Mouse (Mus musculus) neural tube, embryonic 13.5 days (tissue): ENCODE data around the gene Fgfr2. TPM values are rescaled to one million over a fixed set of nuclear protein-coding genes. Genes with fewer than 3 reads are reported as not detected.
"Not testable (repeated sequence)": the region's sequence is repeated elsewhere in the genome, so short reads cannot be mapped to it uniquely, and the experiment has no call there.

Source experiments
- ATAC-seq: fragments of 200-750 bp; cut with Nextera tagmentation; 2 replicates; pipeline ENCODE4 v1.8.0; 2017; ENCODE audit warnings: low read depth, mild to moderate bottlenecking, moderate TSS enrichment, moderate library complexity
- H3K27ac ChIP-seq: fragments of 300-500 bp; sonication (generic); replicated peaks from 2 replicates; pipeline ENCODE4 v1.5.1; 2015; ENCODE audit warnings: moderate library complexity, mild to moderate bottlenecking, inconsistent platforms
- H3K27me3 ChIP-seq: fragments of 300-500 bp; sonication (generic); 2 replicates; pipeline ENCODE4 v1.6.1; 2015; ENCODE audit warnings: mild to moderate bottlenecking, inconsistent platforms
- H3K36me3 ChIP-seq: fragments of 300-500 bp; sonication (generic); 2 replicates; pipeline ENCODE4 v1.6.1; 2015; ENCODE audit warnings: mild to moderate bottlenecking, inconsistent platforms
- H3K4me1 ChIP-seq: fragments of 300-500 bp; sonication (generic); replicated peaks from 2 replicates; pipeline ENCODE4 v1.6.1; 2015; ENCODE audit warnings: inconsistent platforms
- H3K4me2 ChIP-seq: fragments of 300-500 bp; sonication (generic); 2 replicates; pipeline ENCODE4 v1.6.1; 2015; ENCODE audit warnings: inconsistent platforms, mild to moderate bottlenecking, moderate library complexity
- H3K4me3 ChIP-seq: fragments of 300-500 bp; sonication (generic); 2 replicates; pipeline ENCODE4 v1.5.1; 2015; ENCODE audit warnings: mild to moderate bottlenecking, inconsistent platforms
- H3K9ac ChIP-seq: fragments of 300-500 bp; sonication (generic); 2 replicates; pipeline ENCODE4 v1.6.1; 2015; ENCODE audit warnings: moderate library complexity, mild to moderate bottlenecking, inconsistent platforms
- H3K9me3 ChIP-seq: fragments of 300-500 bp; sonication (generic); 2 replicates; pipeline ENCODE4 v1.6.1; 2016; ENCODE audit warnings: inconsistent platforms
- WGBS: fragments of 180-500 bp; shearing (Covaris S2); methylation state at CpG from one replicate; pipeline ENCODE4 v1.1.7; 2015; 5-methylcytosine and 5-hydroxymethylcytosine counted together
- polyA plus RNA-seq: library from polyadenylated mRNA; unstranded; fragments of >200 nt; fragmentation: Nextera tagmentation; extraction: Ambion mirVana; gene quantifications from 2 replicates; pipeline ENCODE4 v1.2.1, GENCODE M21; 2015

The Fgfr2 gene
- polyA plus RNA-seq, 1 experiment from 2014 or later = 22.9 TPM

GRCm38 (mm10) chr7:130676885-130677540 lies 2446.1 kb downstream of the Fgfr2 start:
- Histone ChIP-seq H3K9me3 (no peaks in the 10 kb centered on the region), H3K9ac (no peak overlapping the region), H3K4me2 (no peak overlapping the region), H3K27me3 (no peaks in the 10 kb centered on the region), H3K27ac (peak overlapping the region; percentile 94), H3K4me1 (peaks cover 53% of the 10 kb centered on the region), H3K4me3 (no peak overlapping the region), H3K36me3 (no peaks in the 10 kb centered on the region)
- ATAC-seq = peak; percentile 80
- 27% methylated on average over 11 of the region's 11 CpGs for WGBS

- Histone ChIP-seq H3K27ac (peak overlapping the region; percentile 57; the same call in 1 of the 2 replicates), H3K4me1 (peaks cover 68% of the 10 kb centered on the region), H3K36me3 (no peaks in the 10 kb centered on the region), H3K9me3 (no peaks in the 10 kb centered on the region), H3K4me3 (no peak overlapping the region), H3K4me2 (no peak overlapping the region), H3K9ac (0 out of 2 replicates have a peak overlapping the region, but pooled peaks have one; percentile 31), H3K27me3 (no peaks in the 10 kb centered on the region)
- ATAC-seq = no peak
- 50% methylated on average over 9 of the region's 9 CpGs for WGBS
Measured at GRCm38 (mm10) chr7:130674526-130674925, 2448.6 kb downstream of the Fgfr2 start.

GRCm38 (mm10) chr7:130673169-130674033 lies 2449.7 kb downstream of the Fgfr2 start:
- H3K9ac ChIP-seq = 0 out of 2 replicates have a peak overlapping the region, but pooled peaks have one; percentile 31
- no peaks in the 10 kb centered on the region for H3K36me3 ChIP-seq
- no peak for ATAC-seq
- WGBS = 69% methylated on average over 9 of the region's 9 CpGs
- H3K4me3 ChIP-seq = no peak overlapping the region
- H3K4me1 ChIP-seq = peaks cover 76% of the 10 kb centered on the region
- no peaks in the 10 kb centered on the region for H3K27me3 ChIP-seq
- no peaks in the 10 kb centered on the region for H3K9me3 ChIP-seq
- H3K4me2 ChIP-seq = no peak overlapping the region
- peak overlapping the region; percentile 65 for H3K27ac ChIP-seq

- Histone ChIP-seq H3K27me3 (no peaks in the 10 kb centered on the region), H3K27ac (peak overlapping the region; percentile 92), H3K9me3 (no peaks in the 10 kb centered on the region), H3K36me3 (no peaks in the 10 kb centered on the region), H3K4me1 (peaks cover 65% of the 10 kb centered on the region), H3K4me3 (no peak overlapping the region), H3K4me2 (no peak overlapping the region), H3K9ac (no peak overlapping the region)
- 53% methylated on average over 6 of the region's 6 CpGs for WGBS
- ATAC-seq = no peak
Measured at GRCm38 (mm10) chr7:130671301-130671700, 2451.8 kb downstream of the Fgfr2 start.

- Histone ChIP-seq H3K9me3 (no peaks in the 10 kb centered on the region), H3K4me3 (no peak overlapping the region), H3K4me2 (no peak overlapping the region), H3K27ac (peak overlapping the region; percentile 92), H3K27me3 (no peaks in the 10 kb centered on the region), H3K9ac (no peak overlapping the region), H3K36me3 (no peaks in the 10 kb centered on the region), H3K4me1 (peaks cover 64% of the 10 kb centered on the region)
- no peak for ATAC-seq
- WGBS = 81% methylated on average over 4 of the region's 4 CpGs
Measured at GRCm38 (mm10) chr7:130670358-130670757, 2452.8 kb downstream of the Fgfr2 start.

- Histone ChIP-seq H3K36me3 (0 out of 2 replicates have a peak, but pooled peaks cover 4% of the 10 kb centered on the region), H3K27ac (peak overlapping the region; percentile 92), H3K9ac (no peak overlapping the region), H3K4me2 (no peak overlapping the region), H3K9me3 (no peaks in the 10 kb centered on the region), H3K27me3 (no peaks in the 10 kb centered on the region), H3K4me1 (peaks cover 55% of the 10 kb centered on the region), H3K4me3 (no peak overlapping the region)
- WGBS = 31% methylated on average over 8 of the region's 8 CpGs
- ATAC-seq = peak; percentile 66
Measured at GRCm38 (mm10) chr7:130669370-130669881, 2453.7 kb downstream of the Fgfr2 start.

- Histone ChIP-seq H3K27ac (peak overlapping the region; percentile 92), H3K9me3 (peaks cover 1% of the 10 kb centered on the region; the same call in 1 of the 2 replicates), H3K36me3 (0 out of 2 replicates have a peak, but pooled peaks cover 5% of the 10 kb centered on the region), H3K4me1 (peaks cover 52% of the 10 kb centered on the region), H3K9ac (no peak overlapping the region), H3K4me3 (no peak overlapping the region), H3K4me2 (no peak overlapping the region), H3K27me3 (no peaks in the 10 kb centered on the region)
- WGBS = 41% methylated on average over 7 of the region's 7 CpGs
- peak; percentile 73 for ATAC-seq
Measured at GRCm38 (mm10) chr7:130668729-130669281, 2454.3 kb downstream of the Fgfr2 start.

- peak overlapping the region; percentile 92 for H3K27ac ChIP-seq
- not testable (repeated sequence) for H3K9ac ChIP-seq, H3K4me2 ChIP-seq, H3K36me3 ChIP-seq, H3K4me3 ChIP-seq, ATAC-seq, H3K27me3 ChIP-seq, H3K9me3 ChIP-seq
- WGBS = 83% methylated on average over 1 of the region's 1 CpGs
- peaks cover 45% of the 10 kb centered on the region for H3K4me1 ChIP-seq
Measured at GRCm38 (mm10) chr7:130668013-130668412, 2455.1 kb downstream of the Fgfr2 start.

GRCm38 (mm10) chr7:130665358-130665757 lies 2457.8 kb downstream of the Fgfr2 start:
- peaks cover 5% of the 10 kb centered on the region; the same call in 1 of the 2 replicates for H3K9me3 ChIP-seq
- 0 out of 2 replicates have a peak, but pooled peaks cover 5% of the 10 kb centered on the region for H3K36me3 ChIP-seq
- 97% methylated on average over 9 of the region's 9 CpGs for WGBS
- no peaks in the 10 kb centered on the region for H3K27me3 ChIP-seq
- H3K4me1 ChIP-seq = peaks cover 33% of the 10 kb centered on the region
- H3K4me3 ChIP-seq = no peak overlapping the region
- H3K4me2 ChIP-seq = no peak overlapping the region
- H3K27ac ChIP-seq = no peak overlapping the region
- no peak overlapping the region for H3K9ac ChIP-seq
- no peak for ATAC-seq

GRCm38 (mm10) chr7:130664629-130665028 lies 2458.5 kb downstream of the Fgfr2 start:
- H3K4me2 ChIP-seq = no peak overlapping the region
- WGBS = 89% methylated on average over 5 of the region's 5 CpGs

GRCm38 (mm10) chr7:130664037-130664436 lies 2459.1 kb downstream of the Fgfr2 start:
- Histone ChIP-seq H3K4me2 (no peak overlapping the region), H3K4me1 (peaks cover 21% of the 10 kb centered on the region), H3K4me3 (no peak overlapping the region), H3K36me3 (0 out of 2 replicates have a peak, but pooled peaks cover 5% of the 10 kb centered on the region), H3K27me3 (no peaks in the 10 kb centered on the region), H3K9ac (no peak overlapping the region), H3K27ac (no peak overlapping the region), H3K9me3 (peaks cover 5% of the 10 kb centered on the region; the same call in 1 of the 2 replicates)
- ATAC-seq = no peak
- WGBS = 95% methylated on average over 5 of the region's 5 CpGs

More at GRCm38 (mm10) chr7:130664629-130665028, 2458.5 kb downstream of the Fgfr2 start:
- H3K27ac ChIP-seq = no peak overlapping the region
- 0 out of 2 replicates have a peak, but pooled peaks cover 5% of the 10 kb centered on the region for H3K36me3 ChIP-seq
- ATAC-seq = no peak
- peaks cover 27% of the 10 kb centered on the region for H3K4me1 ChIP-seq
- no peak overlapping the region for H3K9ac ChIP-seq
- H3K27me3 ChIP-seq = no peaks in the 10 kb centered on the region
- H3K9me3 ChIP-seq = peaks cover 5% of the 10 kb centered on the region; the same call in 1 of the 2 replicates
- no peak overlapping the region for H3K4me3 ChIP-seq
